Mouse (Mus musculus): ENCODE measurements around the gene Gm10271. TPM values are rescaled to one million over a fixed set of nuclear protein-coding genes. Genes with fewer than 3 reads are reported as not detected.

Gm10271 gene
- polyA plus RNA-seq, 1 experiment from 2014 or later: not detected

GRCm38 (mm10) chr10:116982526-116982925 lies 10.1 kb upstream of the Gm10271 start:
- 72% methylated on average over 4 of the region's 4 CpGs for WGBS
- ATAC-seq (ENCODE audit: low read depth): no peak
- H3K4me1 ChIP-seq (ENCODE audit: control insufficient read depth, insufficient read depth, low read length): peaks cover 11% of the 10 kb centered on the region; the same call in 1 of the 2 replicates
- no peak overlapping the region for H3K4me3 ChIP-seq (ENCODE audit: low read depth, low read length)
- no peak overlapping the region for H3K27ac ChIP-seq (ENCODE audit: low read depth, low read length)
- H3K4me2 ChIP-seq (ENCODE audit: low read depth, low read length): no peak overlapping the region
- H3K36me3 ChIP-seq (ENCODE audit: control insufficient read depth, insufficient read depth, low read length): no peaks in the 10 kb centered on the region
- no peaks in the 10 kb centered on the region for H3K9me3 ChIP-seq (ENCODE audit: control insufficient read depth, low read length)
- no peaks in the 10 kb centered on the region for H3K27me3 ChIP-seq (ENCODE audit: control insufficient read depth, insufficient read depth, low read length)
- no peak overlapping the region for H3K9ac ChIP-seq (replicated peaks; ENCODE audit: low read depth, low read length)

GRCm38 (mm10) chr10:116980888-116981287 lies 8.5 kb upstream of the Gm10271 start:
- H3K4me2 ChIP-seq (ENCODE audit: low read depth, low read length): no peak overlapping the region
- no peaks in the 10 kb centered on the region for H3K9me3 ChIP-seq (ENCODE audit: control insufficient read depth, low read length)
- no peak overlapping the region for H3K4me3 ChIP-seq (ENCODE audit: low read depth, low read length)
- 74% methylated on average over 3 of the region's 3 CpGs for WGBS
- H3K4me1 ChIP-seq (ENCODE audit: control insufficient read depth, insufficient read depth, low read length): no peaks in the 10 kb centered on the region
- H3K27me3 ChIP-seq (ENCODE audit: control insufficient read depth, insufficient read depth, low read length): no peaks in the 10 kb centered on the region
- no peak for ATAC-seq (ENCODE audit: low read depth)
- H3K27ac ChIP-seq (ENCODE audit: low read depth, low read length): no peak overlapping the region
- H3K9ac ChIP-seq (replicated peaks; ENCODE audit: low read depth, low read length): no peak overlapping the region
- H3K36me3 ChIP-seq (ENCODE audit: control insufficient read depth, insufficient read depth, low read length): no peaks in the 10 kb centered on the region

GRCm38 (mm10) chr10:116980273-116980672 lies 7.9 kb upstream of the Gm10271 start:
- ATAC-seq (ENCODE audit: low read depth): no peak
- Histone ChIP-seq H3K9me3 (ENCODE audit: control insufficient read depth, low read length) (no peaks in the 10 kb centered on the region), H3K4me2 (ENCODE audit: low read depth, low read length) (no peak overlapping the region), H3K4me1 (ENCODE audit: control insufficient read depth, insufficient read depth, low read length) (no peaks in the 10 kb centered on the region), H3K27ac (ENCODE audit: low read depth, low read length) (no peak overlapping the region), H3K9ac (replicated peaks; ENCODE audit: low read depth, low read length) (no peak overlapping the region), H3K27me3 (ENCODE audit: control insufficient read depth, insufficient read depth, low read length) (no peaks in the 10 kb centered on the region), H3K36me3 (ENCODE audit: control insufficient read depth, insufficient read depth, low read length) (no peaks in the 10 kb centered on the region), H3K4me3 (ENCODE audit: low read depth, low read length) (no peak overlapping the region)
- WGBS: 88% methylated on average over 4 of the region's 4 CpGs

GRCm38 (mm10) chr10:116978841-116979240 lies 6.4 kb upstream of the Gm10271 start:
- 94% methylated on average over 9 of the region's 9 CpGs for WGBS
- Histone ChIP-seq H3K4me2 (ENCODE audit: low read depth, low read length) (no peak overlapping the region), H3K27ac (ENCODE audit: low read depth, low read length) (no peak overlapping the region), H3K4me1 (ENCODE audit: control insufficient read depth, insufficient read depth, low read length) (no peaks in the 10 kb centered on the region), H3K27me3 (ENCODE audit: control insufficient read depth, insufficient read depth, low read length) (no peaks in the 10 kb centered on the region), H3K4me3 (ENCODE audit: low read depth, low read length) (no peak overlapping the region), H3K9ac (replicated peaks; ENCODE audit: low read depth, low read length) (no peak overlapping the region), H3K9me3 (ENCODE audit: control insufficient read depth, low read length) (no peaks in the 10 kb centered on the region), H3K36me3 (ENCODE audit: control insufficient read depth, insufficient read depth, low read length) (no peaks in the 10 kb centered on the region)
- no peak for ATAC-seq (ENCODE audit: low read depth)

- H3K36me3 ChIP-seq (ENCODE audit: control insufficient read depth, insufficient read depth, low read length): no peaks in the 10 kb centered on the region
- no peak for ATAC-seq (ENCODE audit: low read depth)
- 91% methylated on average over 2 of the region's 2 CpGs for WGBS
- no peaks in the 10 kb centered on the region for H3K4me1 ChIP-seq (ENCODE audit: control insufficient read depth, insufficient read depth, low read length)
- H3K4me2 ChIP-seq (ENCODE audit: low read depth, low read length): no peak overlapping the region
- H3K9ac ChIP-seq (replicated peaks; ENCODE audit: low read depth, low read length): no peak overlapping the region
- no peaks in the 10 kb centered on the region for H3K27me3 ChIP-seq (ENCODE audit: control insufficient read depth, insufficient read depth, low read length)
- no peak overlapping the region for H3K27ac ChIP-seq (ENCODE audit: low read depth, low read length)
- H3K4me3 ChIP-seq (ENCODE audit: low read depth, low read length): no peak overlapping the region
- no peaks in the 10 kb centered on the region for H3K9me3 ChIP-seq (ENCODE audit: control insufficient read depth, low read length)
Measured at GRCm38 (mm10) chr10:116977858-116978257, 5.4 kb upstream of the Gm10271 start.

- Histone ChIP-seq H3K4me3 (ENCODE audit: low read depth, low read length) (no peak overlapping the region), H3K9ac (replicated peaks; ENCODE audit: low read depth, low read length) (no peak overlapping the region), H3K36me3 (ENCODE audit: control insufficient read depth, insufficient read depth, low read length) (no peaks in the 10 kb centered on the region), H3K9me3 (ENCODE audit: control insufficient read depth, low read length) (no peaks in the 10 kb centered on the region), H3K4me2 (ENCODE audit: low read depth, low read length) (no peak overlapping the region), H3K4me1 (ENCODE audit: control insufficient read depth, insufficient read depth, low read length) (no peaks in the 10 kb centered on the region), H3K27ac (ENCODE audit: low read depth, low read length) (no peak overlapping the region), H3K27me3 (ENCODE audit: control insufficient read depth, insufficient read depth, low read length) (no peaks in the 10 kb centered on the region)
- WGBS: 62% methylated on average over 4 of the region's 4 CpGs
- ATAC-seq (ENCODE audit: low read depth): no peak
Measured at GRCm38 (mm10) chr10:116977455-116977854, 5.0 kb upstream of the Gm10271 start.

GRCm38 (mm10) chr10:116968741-116969140 lies 3.7 kb downstream of the Gm10271 start:
- ATAC-seq (ENCODE audit: low read depth): no peak
- no peaks in the 10 kb centered on the region for H3K36me3 ChIP-seq (ENCODE audit: control insufficient read depth, insufficient read depth, low read length)
- WGBS: 94% methylated on average over 4 of the region's 4 CpGs
- no peak overlapping the region for H3K4me3 ChIP-seq (ENCODE audit: low read depth, low read length)
- H3K27ac ChIP-seq (ENCODE audit: low read depth, low read length): no peak overlapping the region
- H3K9me3 ChIP-seq (ENCODE audit: control insufficient read depth, low read length): no peaks in the 10 kb centered on the region
- H3K27me3 ChIP-seq (ENCODE audit: control insufficient read depth, insufficient read depth, low read length): no peaks in the 10 kb centered on the region
- no peak overlapping the region for H3K4me2 ChIP-seq (ENCODE audit: low read depth, low read length)
- no peak overlapping the region for H3K9ac ChIP-seq (replicated peaks; ENCODE audit: low read depth, low read length)
- no peaks in the 10 kb centered on the region for H3K4me1 ChIP-seq (ENCODE audit: control insufficient read depth, insufficient read depth, low read length)

GRCm38 (mm10) chr10:116966065-116966464 lies 6.3 kb downstream of the Gm10271 start:
- H3K9me3 ChIP-seq (ENCODE audit: control insufficient read depth, low read length): no peaks in the 10 kb centered on the region
- no peak overlapping the region for H3K9ac ChIP-seq (replicated peaks; ENCODE audit: low read depth, low read length)
- no peak overlapping the region for H3K4me3 ChIP-seq (ENCODE audit: low read depth, low read length)
- no peaks in the 10 kb centered on the region for H3K36me3 ChIP-seq (ENCODE audit: control insufficient read depth, insufficient read depth, low read length)
- no peaks in the 10 kb centered on the region for H3K27me3 ChIP-seq (ENCODE audit: control insufficient read depth, insufficient read depth, low read length)
- H3K4me1 ChIP-seq (ENCODE audit: control insufficient read depth, insufficient read depth, low read length): no peaks in the 10 kb centered on the region
- H3K4me2 ChIP-seq (ENCODE audit: low read depth, low read length): no peak overlapping the region
- ATAC-seq (ENCODE audit: low read depth): no peak
- 88% methylated on average over 6 of the region's 6 CpGs for WGBS
- no peak overlapping the region for H3K27ac ChIP-seq (ENCODE audit: low read depth, low read length)

GRCm38 (mm10) chr10:116965297-116965696 lies 7.1 kb downstream of the Gm10271 start:
- Histone ChIP-seq H3K27ac (ENCODE audit: low read depth, low read length) (no peak overlapping the region), H3K4me1 (ENCODE audit: control insufficient read depth, insufficient read depth, low read length) (no peaks in the 10 kb centered on the region), H3K9me3 (ENCODE audit: control insufficient read depth, low read length) (no peaks in the 10 kb centered on the region), H3K9ac (replicated peaks; ENCODE audit: low read depth, low read length) (no peak overlapping the region), H3K4me3 (ENCODE audit: low read depth, low read length) (no peak overlapping the region), H3K4me2 (ENCODE audit: low read depth, low read length) (no peak overlapping the region), H3K27me3 (ENCODE audit: control insufficient read depth, insufficient read depth, low read length) (no peaks in the 10 kb centered on the region), H3K36me3 (ENCODE audit: control insufficient read depth, insufficient read depth, low read length) (no peaks in the 10 kb centered on the region)
- no peak for ATAC-seq (ENCODE audit: low read depth)
- WGBS: 83% methylated on average over 5 of the region's 5 CpGs

- Histone ChIP-seq H3K36me3 (ENCODE audit: control insufficient read depth, insufficient read depth, low read length) (no peaks in the 10 kb centered on the region), H3K9me3 (ENCODE audit: control insufficient read depth, low read length) (no peaks in the 10 kb centered on the region), H3K27me3 (ENCODE audit: control insufficient read depth, insufficient read depth, low read length) (no peaks in the 10 kb centered on the region), H3K4me1 (ENCODE audit: control insufficient read depth, insufficient read depth, low read length) (no peaks in the 10 kb centered on the region), H3K4me2 (ENCODE audit: low read depth, low read length) (no peak overlapping the region), H3K27ac (ENCODE audit: low read depth, low read length) (no peak overlapping the region), H3K4me3 (ENCODE audit: low read depth, low read length) (no peak overlapping the region), H3K9ac (replicated peaks; ENCODE audit: low read depth, low read length) (no peak overlapping the region)
- ATAC-seq (ENCODE audit: low read depth): no peak
- WGBS: 85% methylated on average over 4 of the region's 4 CpGs
Measured at GRCm38 (mm10) chr10:116964571-116964970, 7.8 kb downstream of the Gm10271 start.

All from neural tube, embryonic 14.5 days (tissue).